Comparison of ENCODE assay signal across 29 mouse cellular contexts in genomic region chr10:71340195-71340594, GRCm38 (mm10). TPM values are rescaled to one million over a fixed set of nuclear protein-coding genes. Genes with fewer than 3 reads are reported as not detected.
DNase-seq lines count a peak whose midpoint lies in the region; ATAC-seq and TF ChIP-seq lines count a peak whose summit lies in the region.
"Had no signal": no experiment of that assay in that cellular context is flagged by ENCODE, and none has a peak within 500 bp of the region (broad histone marks: within the 10 kb centered on the region; RNA-seq: fewer than 3 reads in every experiment).

No protein-coding gene starts in this region.

- no peak overlapping the region for H3K4me3 ChIP-seq in kidney, embryonic 14.5 days (ENCODE audit: low read length)
- peak overlapping the region; percentile 11 for H3K4me3 ChIP-seq in megakaryocyte, embryonic 14.5 days (replicated peaks)
- no peak overlapping the region for H3K4me3 ChIP-seq in kidney, postnatal 0 days (replicated peaks; ENCODE audit: low read depth, low read length)
- no peak overlapping the region for H3K4me3 ChIP-seq in small intestine, adult 2 months (ENCODE audit: low read depth, low read length)
- H3K4me3 ChIP-seq: embryonic facial prominence, embryonic 10.5 days; heart, embryonic 12.5 days; limb, embryonic 13.5 days; midbrain, embryonic 15.5 days; myocyte; neural tube, embryonic 13.5 days; stomach, embryonic 15.5 days had no signal

- 63% methylated on average over 2 of the region's 2 CpGs for WGBS in kidney, embryonic 14.5 days
- WGBS in kidney, postnatal 0 days: 50% methylated on average over 2 of the region's 2 CpGs
- 46% methylated on average over 2 of the region's 2 CpGs for WGBS in small intestine, adult 2 months

- no peaks in the 10 kb centered on the region for H3K27me3 ChIP-seq in kidney, embryonic 14.5 days (ENCODE audit: control insufficient read depth, insufficient read depth, low read length)
- H3K27me3 ChIP-seq in megakaryocyte, embryonic 14.5 days (replicated peaks): no peaks in the 10 kb centered on the region
- H3K27me3 ChIP-seq in kidney, postnatal 0 days (ENCODE audit: insufficient read depth, low read length): no peaks in the 10 kb centered on the region
- no peaks in the 10 kb centered on the region for H3K27me3 ChIP-seq in small intestine, adult 2 months (ENCODE audit: control insufficient read depth, insufficient read depth, low read length)
- H3K27me3 ChIP-seq: heart, embryonic 12.5 days; limb, embryonic 13.5 days; midbrain, embryonic 15.5 days; neural tube, embryonic 13.5 days; stomach, embryonic 15.5 days had no signal

- TF ChIP-seq CTCF in kidney, postnatal 0 days (IDR thresholded peaks at IDR 0.05; ENCODE audit: low read depth): no peak
- TF ChIP-seq CTCF in small intestine, adult 2 months (IDR thresholded peaks at IDR 0.05; ENCODE audit: extremely low read depth, insufficient read length, insufficient replicate concordance, low read depth, low read length): no peak

- no peak for TF ChIP-seq POLR2A in small intestine, adult 2 months (IDR thresholded peaks at IDR 0.05; ENCODE audit: low read depth, low read length)

- peaks cover 9% of the 10 kb centered on the region; the same call in 1 of the 2 replicates for H3K4me1 ChIP-seq in kidney, embryonic 14.5 days (ENCODE audit: control insufficient read depth, insufficient read depth, low read length)
- H3K4me1 ChIP-seq in megakaryocyte, embryonic 14.5 days: peaks cover 60% of the 10 kb centered on the region
- H3K4me1 ChIP-seq in kidney, postnatal 0 days (replicated peaks; ENCODE audit: insufficient read depth, low read length): peaks cover 13% of the 10 kb centered on the region
- H3K4me1 ChIP-seq in small intestine, adult 2 months (ENCODE audit: control insufficient read depth, insufficient read depth, insufficient read length, low read length): peaks cover 31% of the 10 kb centered on the region

- peaks cover 5% of the 10 kb centered on the region; the same call in 1 of the 2 replicates for H3K36me3 ChIP-seq in kidney, embryonic 14.5 days (ENCODE audit: control insufficient read depth, insufficient read depth, low read length)
- peaks cover 20% of the 10 kb centered on the region for H3K36me3 ChIP-seq in megakaryocyte, embryonic 14.5 days (replicated peaks; ENCODE audit: low read length)
- H3K36me3 ChIP-seq in kidney, postnatal 0 days (ENCODE audit: insufficient read depth, low read length): peaks cover 6% of the 10 kb centered on the region; the same call in 1 of the 2 replicates
- H3K36me3 ChIP-seq in small intestine, adult 2 months (ENCODE audit: control insufficient read depth, insufficient read depth, low read length): peaks cover 9% of the 10 kb centered on the region; the same call in 1 of the 2 replicates
- H3K36me3 ChIP-seq: midbrain, embryonic 15.5 days had no signal

- H3K27ac ChIP-seq in kidney, embryonic 14.5 days (ENCODE audit: low read depth, low read length): no peak overlapping the region
- peak overlapping the region; percentile 42; the same call in 1 of the 2 replicates for H3K27ac ChIP-seq in kidney, postnatal 0 days
- H3K27ac ChIP-seq in small intestine, adult 2 months (ENCODE audit: insufficient read depth, low read depth, low read length): peak overlapping the region; percentile 86
- H3K27ac ChIP-seq: embryonic facial prominence, embryonic 10.5 days; hindbrain, postnatal 0 days; limb, embryonic 13.5 days; midbrain, embryonic 15.5 days; neural tube, embryonic 13.5 days had no signal

- H3K4me2 ChIP-seq in kidney, embryonic 14.5 days (replicated peaks; ENCODE audit: low read depth, low read length): no peak overlapping the region
- H3K4me2 ChIP-seq in kidney, postnatal 0 days (ENCODE audit: low read length): no peak overlapping the region
- H3K4me2 ChIP-seq: heart, embryonic 12.5 days; limb, embryonic 13.5 days; midbrain, embryonic 15.5 days; neural tube, embryonic 13.5 days; stomach, embryonic 15.5 days had no signal

- H3K9me3 ChIP-seq in kidney, embryonic 14.5 days (ENCODE audit: control insufficient read depth, low read length): no peaks in the 10 kb centered on the region
- no peaks in the 10 kb centered on the region for H3K9me3 ChIP-seq in megakaryocyte, embryonic 14.5 days
- H3K9me3 ChIP-seq in kidney, postnatal 0 days (replicated peaks; ENCODE audit: low read length): no peaks in the 10 kb centered on the region
- H3K9me3 ChIP-seq: embryonic facial prominence, embryonic 10.5 days; heart, embryonic 12.5 days; limb, embryonic 13.5 days; midbrain, embryonic 15.5 days; neural tube, embryonic 13.5 days; stomach, embryonic 15.5 days had no signal

- DNase-seq in kidney, adult 11 months: peak; percentile 84
- no peak for DNase-seq in kidney, postnatal 0 days (ENCODE audit: low spot score)
- DNase-seq in ovary, postnatal 10 days (ENCODE audit: low spot score): no peak
- no peak for DNase-seq in c-Kit-positive CD71-positive TER-119-positive erythroid progenitor cells, embryonic 14.5 days (ENCODE audit: low spot score)
- DNase-seq: adrenal gland, postnatal 14 days; cerebellum, adult 8-10 months; forebrain, postnatal 0 days; gastrocnemius, postnatal 25 days; heart, adult 18-20 months; heart, postnatal 10 days; lung, adult 2 months; lung, postnatal 14 days; right cerebral cortex, adult 18-20 months; right cerebral cortex, postnatal 4 days; thymus, adult 2 months; thymus, postnatal 4 days had no signal

- H3K9ac ChIP-seq in kidney, embryonic 14.5 days (ENCODE audit: low read depth, low read length): no peak overlapping the region
- no peak overlapping the region for H3K9ac ChIP-seq in kidney, postnatal 0 days (ENCODE audit: low read depth, low read length)
- H3K9ac ChIP-seq: forebrain, postnatal 0 days; heart, embryonic 12.5 days; limb, embryonic 13.5 days; midbrain, embryonic 15.5 days; neural tube, embryonic 13.5 days; stomach, embryonic 15.5 days had no signal

- ATAC-seq in kidney, embryonic 14.5 days (ENCODE audit: low FRiP score, low TSS enrichment): no peak
- ATAC-seq in megakaryocyte, adult 5-6 weeks (ENCODE audit: poor library complexity, severe bottlenecking): no peak
- ATAC-seq in kidney, postnatal 0 days (replicated peaks; ENCODE audit: low FRiP score, low read depth): no peak
- ATAC-seq: forebrain, postnatal 0 days; hindbrain, postnatal 0 days; intestine, embryonic 16.5 days; midbrain, embryonic 15.5 days had no signal

RNA-seq across cellular contexts. Expression of gene Cisd1, which starts 4.6 kb away (rescaled TPM):
- 111 and 130 TPM in 2 replicates for polyA plus RNA-seq in kidney, embryonic 14.5 days (2014; fragmentation: Nextera tagmentation; extraction: Ambion mirVana)
- 31.8 and 32.1 TPM in 2 replicates for polyA plus RNA-seq in megakaryocyte, embryonic 14.5 days (2012; ENCODE audit: insufficient read depth, low replicate concordance)
- 42.5 and 45.0 TPM in 2 replicates for total RNA-seq in megakaryocyte, adult 5-6 weeks (2015)
- 15.2 and 22.8 TPM in 2 replicates for total RNA-seq in megakaryocyte, adult 5-6 weeks (2017)
- polyA plus RNA-seq in kidney, postnatal 0 days (2015; fragmentation: Nextera tagmentation; extraction: Ambion mirVana): 300 and 305 TPM in 2 replicates
- polyA plus RNA-seq in small intestine, adult 2 months (2012; rRNA removed): 47.2 and 75.8 TPM in 2 replicates

RNA-seq across cellular contexts. Expression of gene Ipmk, which starts 7.4 kb away (rescaled TPM):
- polyA plus RNA-seq in kidney, embryonic 14.5 days (2014; fragmentation: Nextera tagmentation; extraction: Ambion mirVana): 10.5 and 22.0 TPM in 2 replicates
- polyA plus RNA-seq in megakaryocyte, embryonic 14.5 days (2012; ENCODE audit: insufficient read depth, low replicate concordance): 5.1 and 14.8 TPM in 2 replicates
- 46.7 and 49.8 TPM in 2 replicates for total RNA-seq in megakaryocyte, adult 5-6 weeks (2015)
- total RNA-seq in megakaryocyte, adult 5-6 weeks (2017): 53.6 and 55.4 TPM in 2 replicates
- 16.1 and 17.5 TPM in 2 replicates for polyA plus RNA-seq in kidney, postnatal 0 days (2015; fragmentation: Nextera tagmentation; extraction: Ambion mirVana)
- polyA plus RNA-seq in small intestine, adult 2 months (2012; rRNA removed): 35.2 and 111 TPM in 2 replicates

RNA-seq across cellular contexts. Expression of gene Ube2d1, which starts 55.1 kb away (rescaled TPM):
- 81.7 and 83.1 TPM in 2 replicates for polyA plus RNA-seq in kidney, embryonic 14.5 days (2014; fragmentation: Nextera tagmentation; extraction: Ambion mirVana)
- 5.0 and 6.5 TPM in 2 replicates for polyA plus RNA-seq in megakaryocyte, embryonic 14.5 days (2012; ENCODE audit: insufficient read depth, low replicate concordance)
- total RNA-seq in megakaryocyte, adult 5-6 weeks (2015): 87.2 and 91.7 TPM in 2 replicates
- 17.7 and 18.7 TPM in 2 replicates for total RNA-seq in megakaryocyte, adult 5-6 weeks (2017)
- polyA plus RNA-seq in kidney, postnatal 0 days (2015; fragmentation: Nextera tagmentation; extraction: Ambion mirVana): 56.4 and 58.0 TPM in 2 replicates
- polyA plus RNA-seq in small intestine, adult 2 months (2012; rRNA removed): 10.2 and 18.4 TPM in 2 replicates
